Mouse (Mus musculus) myocyte (in vitro differentiated cells): ENCODE data around the gene Fndc1.

ENCODE experiments used
- MAX ChIP-seq: IDR thresholded peaks from one replicate; pipeline ENCODE4 v1.6.1; 2011; ENCODE audit warnings: low read depth, mild to moderate bottlenecking, control low read depth
- MYOG ChIP-seq, 3 experiments: IDR thresholded peaks; one replicate each; pipeline ENCODE4 v1.6.1; 2011; ENCODE audit warnings: control low read depth in 2 of 3, low read depth in 2 of 3, mild to moderate bottlenecking in 2 of 3; ENCODE audit not compliant: insufficient read length in 2 of 3, control insufficient read depth in 1 of 3, insufficient read depth in 1 of 3
- POLR2A ChIP-seq: IDR thresholded peaks from one replicate; pipeline ENCODE4 v1.6.1; 2011; ENCODE audit warnings: low read depth, mild to moderate bottlenecking, control low read depth, moderate library complexity; ENCODE audit not compliant: insufficient read length
- TCF12 ChIP-seq: IDR thresholded peaks from one replicate; pipeline ENCODE4 v1.6.1; 2011; ENCODE audit warnings: mild to moderate bottlenecking, control low read depth; ENCODE audit not compliant: poor library complexity, insufficient read depth, severe bottlenecking

DNA sequence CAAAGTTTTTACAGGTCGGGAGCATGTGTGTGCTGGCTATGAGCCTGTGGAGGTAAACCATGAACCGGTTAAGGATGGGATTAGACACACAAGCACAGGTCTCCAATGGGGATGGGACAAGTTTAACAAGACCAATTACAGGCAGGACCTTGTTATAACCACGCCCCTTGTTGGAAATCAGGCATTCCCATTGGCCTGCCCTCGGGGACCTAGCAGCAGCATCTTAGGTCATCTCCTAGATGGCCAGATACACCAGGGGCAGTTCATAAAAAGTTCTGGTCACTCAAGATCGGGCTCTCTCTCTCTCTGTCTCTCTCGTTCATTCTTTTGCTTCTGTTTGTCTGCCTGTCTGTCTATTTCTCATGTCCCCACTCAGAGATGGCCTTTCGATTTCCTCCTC, 6.9 kb downstream of the Fndc1 start:
- TF ChIP-seq MAX (no peak), TCF12 (no peak), MYOG (IDR thresholded peaks at IDR 0.05; ENCODE audit: control insufficient read depth in 1 of 3, insufficient read depth in 1 of 3, insufficient read length in 2 of 3, low read depth in 2 of 3) (no peak), POLR2A (no peak)
